Mouse (Mus musculus) midbrain, embryonic 14.5 days (tissue): ENCODE measurements around the gene Ciao2b. TPM values are rescaled to one million over a fixed set of nuclear protein-coding genes. Genes with fewer than 3 reads are reported as not detected.

Experiments
- ATAC-seq: fragments of 200-750 bp; cut with Nextera tagmentation; 2 replicates; pipeline ENCODE4 v1.8.0; 2017; ENCODE audit warnings: moderate number of reproducible peaks, moderate library complexity; ENCODE audit not compliant: low FRiP score, low TSS enrichment
- DNase-seq: peaks from one replicate; pipeline ENCODE4 v3.0.0-alpha.2; 2015
- H3K27ac ChIP-seq: fragments of 300-500 bp; sonication (generic); replicated peaks from 2 replicates; pipeline ENCODE4 v1.5.1; 2014; ENCODE audit warnings: mild to moderate bottlenecking, low read depth, low read length, moderate library complexity
- H3K27me3 ChIP-seq: fragments of 300-500 bp; sonication (generic); 2 replicates; pipeline ENCODE4 v1.6.1; 2014; ENCODE audit warnings: low read length, control low read depth, mixed read lengths; ENCODE audit not compliant: control insufficient read depth, insufficient read depth
- H3K36me3 ChIP-seq: fragments of 300-500 bp; sonication (generic); 2 replicates; pipeline ENCODE4 v1.6.1; 2014; ENCODE audit warnings: low read length, control low read depth; ENCODE audit not compliant: control insufficient read depth, insufficient read depth
- H3K4me1 ChIP-seq: fragments of 300-500 bp; sonication (generic); 2 replicates; pipeline ENCODE4 v1.6.1; 2014; ENCODE audit warnings: mild to moderate bottlenecking, antibody characterized with exemption, low read length, control low read depth; ENCODE audit not compliant: control insufficient read depth, insufficient read depth
- H3K4me2 ChIP-seq: fragments of 300-500 bp; sonication (generic); 2 replicates; pipeline ENCODE4 v1.6.1; 2014; ENCODE audit warnings: mild to moderate bottlenecking, low read length, moderate library complexity
- H3K4me3 ChIP-seq: fragments of 300-500 bp; sonication (generic); replicated peaks from 2 replicates; pipeline ENCODE4 v1.5.1; 2014; ENCODE audit warnings: low read depth, low read length
- H3K9ac ChIP-seq: fragments of 300-500 bp; sonication (generic); replicated peaks from 2 replicates; pipeline ENCODE4 v1.6.1; 2014; ENCODE audit warnings: mild to moderate bottlenecking, low read length, moderate library complexity
- H3K9me3 ChIP-seq: fragments of 300-500 bp; sonication (generic); 2 replicates; pipeline ENCODE4 v1.6.1; 2016; ENCODE audit warnings: low read length, control low read depth, mixed read lengths; ENCODE audit not compliant: control insufficient read depth
- WGBS: fragments of 180-500 bp; shearing (Covaris S2); extraction: QIAGEN DNeasy Blood & Tissue Kit; methylation state at CpG from one replicate; pipeline ENCODE4 v1.1.7; 2014; 5-methylcytosine and 5-hydroxymethylcytosine counted together
- polyA plus RNA-seq: library from polyadenylated mRNA; unstranded; fragments of >200 nt; fragmentation: Nextera tagmentation; extraction: Ambion mirVana; gene quantifications from 2 replicates; pipeline ENCODE4 v1.2.1, GENCODE M21; 2014

Gene Ciao2b
- polyA plus RNA-seq, 1 experiment from 2014 or later: 131 TPM

DNA sequence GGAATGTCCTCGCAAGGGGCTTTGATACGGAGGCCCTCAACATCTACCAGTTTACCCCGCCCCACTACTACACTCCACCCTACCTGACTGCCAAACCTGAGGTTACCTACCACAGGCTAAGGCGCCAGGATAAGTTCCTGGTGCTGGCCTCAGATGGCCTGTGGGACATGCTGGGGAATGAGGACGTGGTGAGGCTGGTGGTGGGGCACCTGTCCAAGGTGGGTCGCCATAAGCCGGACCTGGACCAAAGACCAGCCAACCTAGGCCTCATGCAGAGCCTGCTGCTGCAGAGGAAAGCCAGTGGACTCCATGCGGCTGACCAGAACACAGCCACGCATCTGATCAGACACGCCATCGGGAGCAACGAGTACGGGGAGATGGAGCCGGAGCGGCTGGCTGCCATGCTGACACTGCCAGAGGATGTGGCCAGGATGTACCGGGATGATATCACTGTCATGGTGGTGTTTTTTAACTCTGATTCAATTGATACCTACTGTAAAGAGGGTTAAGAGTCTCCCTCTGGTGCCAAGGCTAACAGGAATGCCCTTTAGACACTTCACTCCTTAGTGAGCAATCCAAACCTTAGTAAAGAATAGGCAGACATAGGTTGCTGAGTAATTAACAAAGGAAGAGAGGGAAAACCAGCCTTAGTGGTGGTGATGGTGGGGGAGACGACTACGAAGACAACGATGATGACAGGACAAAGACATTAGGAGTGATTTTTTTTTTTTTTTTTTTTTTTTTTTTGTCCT is 47.0 kb downstream of the Ciao2b start:
- peaks cover 31% of the 10 kb centered on the region for H3K36me3 ChIP-seq
- H3K4me1 ChIP-seq: 0 out of 2 replicates have a peak, but pooled peaks cover 3% of the 10 kb centered on the region
- H3K9me3 ChIP-seq: no peaks in the 10 kb centered on the region
- no peak overlapping the region for H3K4me2 ChIP-seq
- ATAC-seq (no peak), DNase-seq (no peak)
- H3K27me3 ChIP-seq: no peaks in the 10 kb centered on the region
- no peak overlapping the region for H3K4me3 ChIP-seq
- no peak overlapping the region; the same call in 1 of the 2 replicates for H3K9ac ChIP-seq
- no peak overlapping the region for H3K27ac ChIP-seq
- 96% methylated on average over 19 of the region's 19 CpGs for WGBS

- DNase-seq (no peak), ATAC-seq (no peak)
- Histone ChIP-seq H3K4me2 (no peak overlapping the region), H3K36me3 (peaks cover 31% of the 10 kb centered on the region), H3K4me3 (no peak overlapping the region), H3K9ac (no peak overlapping the region), H3K27ac (no peak overlapping the region), H3K9me3 (no peaks in the 10 kb centered on the region), H3K27me3 (no peaks in the 10 kb centered on the region), H3K4me1 (0 out of 2 replicates have a peak, but pooled peaks cover 3% of the 10 kb centered on the region)
- WGBS: 96% methylated on average over 31 of the region's 31 CpGs
Measured at GRCm38 (mm10) chr8:104593536-104594325, 48.0 kb downstream of the Ciao2b start.

GRCm38 (mm10) chr8:104592566-104592965 is 49.2 kb downstream of the Ciao2b start:
- no peak overlapping the region for H3K9ac ChIP-seq
- WGBS: 53% methylated on average over 6 of the region's 6 CpGs
- H3K36me3 ChIP-seq: peaks cover 31% of the 10 kb centered on the region
- H3K4me3 ChIP-seq: no peak overlapping the region; the same call in 1 of the 2 replicates
- DNase-seq (no peak), ATAC-seq (no peak)
- H3K4me2 ChIP-seq: peak overlapping the region; percentile 64; the same call in 1 of the 2 replicates
- 0 out of 2 replicates have a peak, but pooled peaks cover 3% of the 10 kb centered on the region for H3K4me1 ChIP-seq
- H3K27me3 ChIP-seq: no peaks in the 10 kb centered on the region
- no peaks in the 10 kb centered on the region for H3K9me3 ChIP-seq
- no peak overlapping the region for H3K27ac ChIP-seq

- Histone ChIP-seq H3K4me3 (peak overlapping the region; percentile 71), H3K9ac (peak overlapping the region; percentile 68), H3K36me3 (peaks cover 31% of the 10 kb centered on the region), H3K9me3 (no peaks in the 10 kb centered on the region), H3K27ac (peak overlapping the region; percentile 86), H3K27me3 (no peaks in the 10 kb centered on the region), H3K4me2 (peak overlapping the region; percentile 64), H3K4me1 (0 out of 2 replicates have a peak, but pooled peaks cover 3% of the 10 kb centered on the region)
- DNase-seq (no peak), ATAC-seq (no peak)
- 2% methylated on average over 9 of the region's 9 CpGs for WGBS
Measured at GRCm38 (mm10) chr8:104591856-104592255, 49.9 kb downstream of the Ciao2b start.

GRCm38 (mm10) chr8:104591133-104591834 is 50.5 kb downstream of the Ciao2b start, which contains the start of gene Pdp2:
Gene Pdp2, plus strand, starts transcription at chr8:104591451.
- Histone ChIP-seq H3K27ac (peak within 1 kb of the TSS; percentile 86), H3K9ac (peak within 1 kb of the TSS; percentile 68), H3K4me1 (0 out of 2 replicates have a peak, but pooled peaks cover 3% of the 10 kb centered on the region), H3K4me3 (peak within 1 kb of the TSS; percentile 71), H3K27me3 (no peaks in the 10 kb centered on the region), H3K4me2 (peak within 1 kb of the TSS; percentile 64), H3K36me3 (peaks cover 27% of the 10 kb centered on the region), H3K9me3 (no peaks in the 10 kb centered on the region)
- ATAC-seq (peak; percentile 97), DNase-seq (peak; percentile 95)
- WGBS: under 1% methylated on average over 44 of the region's 44 CpGs

DNA sequence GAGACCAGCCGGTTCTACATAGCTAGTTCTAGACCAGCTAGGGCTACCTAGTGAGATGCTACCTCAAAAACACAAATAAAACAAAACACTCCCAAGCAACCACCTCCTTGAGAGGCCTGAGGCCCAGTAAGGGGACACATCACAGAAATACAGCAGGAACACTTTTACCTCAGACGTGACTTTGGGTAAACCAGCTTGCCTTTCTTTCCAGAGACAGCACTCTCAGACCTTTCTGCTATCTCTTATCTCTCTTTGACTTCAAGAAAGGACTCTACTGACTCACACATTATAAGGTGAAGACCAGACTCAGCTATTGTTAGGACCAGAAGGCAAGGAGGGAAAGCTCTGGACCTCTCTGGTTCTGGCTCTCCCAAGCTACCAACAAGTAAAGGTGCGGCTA is 51.5 kb downstream of the Ciao2b start:
- WGBS: 89% methylated on average over 3 of the region's 3 CpGs
- DNase-seq: no peak
- H3K9me3 ChIP-seq: no peaks in the 10 kb centered on the region
- H3K27me3 ChIP-seq: no peaks in the 10 kb centered on the region
- H3K27ac ChIP-seq: no peak overlapping the region
- H3K4me1 ChIP-seq: 0 out of 2 replicates have a peak, but pooled peaks cover 3% of the 10 kb centered on the region
- no peak for ATAC-seq
- peaks cover 19% of the 10 kb centered on the region for H3K36me3 ChIP-seq
- no peak overlapping the region for H3K4me3 ChIP-seq
- H3K4me2 ChIP-seq: no peak overlapping the region
- no peak overlapping the region for H3K9ac ChIP-seq

Other genes starting within 250 kb of the Ciao2b start
- gene Cmtm4, start 246.2 kb downstream of the Ciao2b start, polyA plus RNA-seq: 3.6 and 5.1 TPM in 2 replicates
- gene Dync1li2, start 198.9 kb downstream of the Ciao2b start, polyA plus RNA-seq: 69.1 and 103 TPM in 2 replicates
- 0.38 and 0.53 TPM in 2 replicates for gene Terb1, start 132.1 kb downstream of the Ciao2b start, polyA plus RNA-seq
- gene Nae1, start 107.3 kb downstream of the Ciao2b start, polyA plus RNA-seq: 113 and 122 TPM in 2 replicates
- 2.7 and 3.6 TPM in 2 replicates for gene Car7, start 107.3 kb downstream of the Ciao2b start, polyA plus RNA-seq
- 17.2 and 18.2 TPM in 2 replicates for gene Pdp2, start 50.5 kb downstream of the Ciao2b start, polyA plus RNA-seq
- not detected in 2 replicates for gene Cdh16, start 17.6 kb downstream of the Ciao2b start, polyA plus RNA-seq
- 2.5 and 3.6 TPM in 2 replicates for gene Rrad, start 10.6 kb downstream of the Ciao2b start, polyA plus RNA-seq
- not detected in 2 replicates for gene Ces2a, start 92.0 kb upstream of the Ciao2b start, polyA plus RNA-seq
- gene Ces2b, start 189.6 kb upstream of the Ciao2b start, polyA plus RNA-seq: 0.38 TPM in 1 of 2 replicates, not detected in the other
- not detected in 2 replicates for gene Ces2c, start 205.1 kb upstream of the Ciao2b start, polyA plus RNA-seq